Mouse (Mus musculus) forebrain, postnatal 0 days (tissue): ENCODE data around the gene Wnt6. TPM values are rescaled to one million over a fixed set of nuclear protein-coding genes. Genes with fewer than 3 reads are reported as not detected.

Source experiments
- ATAC-seq: fragments of 200-750 bp; cut with Nextera tagmentation; 2 replicates; pipeline ENCODE4 v1.8.0; 2017; ENCODE audit warnings: mild to moderate bottlenecking, moderate library complexity
- DNase-seq: peaks from one replicate; pipeline ENCODE4 v3.0.0-alpha.2; 2015
- H3K27ac ChIP-seq: fragments of 300-500 bp; sonication (generic); 2 replicates; pipeline ENCODE4 v1.5.1; 2014; ENCODE audit warnings: low read depth, mild to moderate bottlenecking, antibody characterized with exemption, low read length, moderate library complexity, mixed read lengths
- H3K27me3 ChIP-seq: fragments of 300-500 bp; sonication (generic); 2 replicates; pipeline ENCODE4 v1.6.1; 2014; ENCODE audit warnings: mild to moderate bottlenecking, low read length, mixed read lengths; ENCODE audit not compliant: insufficient read depth
- H3K36me3 ChIP-seq: fragments of 300-500 bp; sonication (generic); 2 replicates; pipeline ENCODE4 v1.6.1; 2014; ENCODE audit warnings: mild to moderate bottlenecking, moderate library complexity; ENCODE audit not compliant: insufficient read depth
- H3K4me1 ChIP-seq: fragments of 300-500 bp; sonication (generic); 2 replicates; pipeline ENCODE4 v1.6.1; 2014; ENCODE audit warnings: antibody characterized with exemption; ENCODE audit not compliant: insufficient read depth
- H3K4me2 ChIP-seq: fragments of 300-500 bp; sonication (generic); 2 replicates; pipeline ENCODE4 v1.6.1; 2014; ENCODE audit warnings: low read depth, mild to moderate bottlenecking, moderate library complexity
- H3K4me3 ChIP-seq: fragments of 300-500 bp; sonication (generic); 2 replicates; pipeline ENCODE4 v1.5.1; 2014; ENCODE audit warnings: low read depth, low read length, mixed read lengths
- H3K9ac ChIP-seq: fragments of 300-500 bp; sonication (generic); 2 replicates; pipeline ENCODE4 v1.6.1; 2014; ENCODE audit warnings: mild to moderate bottlenecking
- H3K9me3 ChIP-seq: fragments of 300-500 bp; sonication (generic); 2 replicates; pipeline ENCODE4 v1.6.1; 2016; ENCODE audit warnings: low read length
- CTCF ChIP-seq: sonication (generic); IDR thresholded peaks from 2 replicates; pipeline ENCODE4 v1.5.1; 2016; ENCODE audit warnings: antibody characterized with exemption, control low read depth, low read depth
- WGBS: fragments of 180-500 bp; shearing (Covaris S2); extraction: QIAGEN DNeasy Blood & Tissue Kit; methylation state at CpG from one replicate; pipeline ENCODE4 v1.1.7; 2014; 5-methylcytosine and 5-hydroxymethylcytosine counted together
- polyA plus RNA-seq: library from polyadenylated mRNA; unstranded; fragments of >200 nt; fragmentation: Nextera tagmentation; extraction: Ambion mirVana; gene quantifications from 2 replicates; pipeline ENCODE4 v1.2.1, GENCODE M21; 2015
- total RNA-seq: library from RNA; depleted of rRNA; stranded (reverse); fragments of >200 nt; gene quantifications from 2 replicates; pipeline ENCODE4 v1.2.3, GENCODE M21; 2014

The Wnt6 gene
- total and polyA plus RNA-seq, 2 experiments from 2014 or later = 3.8 to 7.2 TPM

- no peak for TF ChIP-seq CTCF
- Histone ChIP-seq H3K4me2 (no peak overlapping the region), H3K4me1 (peaks cover 7% of the 10 kb centered on the region; the same call in 1 of the 2 replicates), H3K27ac (no peak overlapping the region), H3K4me3 (no peak overlapping the region), H3K36me3 (no peaks in the 10 kb centered on the region), H3K9me3 (no peaks in the 10 kb centered on the region), H3K9ac (no peak overlapping the region), H3K27me3 (peaks cover 58% of the 10 kb centered on the region)
- WGBS = 10% methylated on average over 5 of the region's 5 CpGs
- peak; percentile 65 for DNase-seq
- peak; percentile 70 for ATAC-seq
These were observed 25.8 kb downstream of the Wnt6 start for GRCm38 (mm10) chr1:74797459-74797858.

- H3K4me1 ChIP-seq = peaks cover 7% of the 10 kb centered on the region; the same call in 1 of the 2 replicates
- peak overlapping the region; percentile 33 for H3K4me2 ChIP-seq
- ATAC-seq = no peak
- H3K9ac ChIP-seq = no peak overlapping the region
- no peak for TF ChIP-seq CTCF
- 1% methylated on average over 29 of the region's 29 CpGs for WGBS
- H3K27me3 ChIP-seq = peaks cover 63% of the 10 kb centered on the region
- no peak overlapping the region for H3K4me3 ChIP-seq
- no peak for DNase-seq
- H3K36me3 ChIP-seq = no peaks in the 10 kb centered on the region
- no peak overlapping the region for H3K27ac ChIP-seq
- H3K9me3 ChIP-seq = no peaks in the 10 kb centered on the region
These were observed 28.8 kb downstream of the Wnt6 start for GRCm38 (mm10) chr1:74800424-74800888.

GRCm38 (mm10) chr1:74801631-74802140 lies 30.0 kb downstream of the Wnt6 start:
- no peak for TF ChIP-seq CTCF
- DNase-seq = no peak
- Histone ChIP-seq H3K27me3 (peaks cover 66% of the 10 kb centered on the region), H3K9ac (no peak overlapping the region), H3K27ac (no peak overlapping the region), H3K4me1 (peaks cover 7% of the 10 kb centered on the region; the same call in 1 of the 2 replicates), H3K4me3 (no peak overlapping the region), H3K9me3 (no peaks in the 10 kb centered on the region), H3K4me2 (no peak overlapping the region), H3K36me3 (no peaks in the 10 kb centered on the region)
- 23% methylated on average over 6 of the region's 6 CpGs for WGBS
- no peak for ATAC-seq

GRCm38 (mm10) chr1:74802795-74803656 lies 31.3 kb downstream of the Wnt6 start:
- H3K4me3 ChIP-seq = peak overlapping the region; percentile 48
- peaks cover 17% of the 10 kb centered on the region for H3K4me1 ChIP-seq
- H3K4me2 ChIP-seq = peak overlapping the region; percentile 92
- no peaks in the 10 kb centered on the region for H3K36me3 ChIP-seq
- ATAC-seq (peak; percentile 54), DNase-seq (peak; percentile 80)
- H3K9ac ChIP-seq = peak overlapping the region; percentile 45
- TF ChIP-seq CTCF = peak; percentile 75
- no peaks in the 10 kb centered on the region for H3K9me3 ChIP-seq
- H3K27me3 ChIP-seq = peaks cover 77% of the 10 kb centered on the region
- WGBS = 2% methylated on average over 57 of the region's 57 CpGs
- H3K27ac ChIP-seq = no peak overlapping the region

- DNase-seq (no peak), ATAC-seq (no peak)
- Histone ChIP-seq H3K27me3 (peaks cover 74% of the 10 kb centered on the region), H3K9me3 (no peaks in the 10 kb centered on the region), H3K27ac (no peak overlapping the region), H3K36me3 (no peaks in the 10 kb centered on the region), H3K4me2 (no peak overlapping the region), H3K4me1 (peaks cover 17% of the 10 kb centered on the region), H3K4me3 (no peak overlapping the region), H3K9ac (no peak overlapping the region)
- 14% methylated on average over 10 of the region's 10 CpGs for WGBS
- TF ChIP-seq CTCF = no peak
These were observed 32.6 kb downstream of the Wnt6 start for GRCm38 (mm10) chr1:74804211-74804870.

GRCm38 (mm10) chr1:74805340-74805835 lies 33.7 kb downstream of the Wnt6 start:
- H3K4me1 ChIP-seq = peaks cover 16% of the 10 kb centered on the region
- peaks cover 65% of the 10 kb centered on the region for H3K27me3 ChIP-seq

More at GRCm38 (mm10) chr1:74805340-74805835, 33.7 kb downstream of the Wnt6 start:
- TF ChIP-seq CTCF = no peak
- H3K9ac ChIP-seq = no peak overlapping the region
- ATAC-seq = no peak
- WGBS = 22% methylated on average over 4 of the region's 4 CpGs
- no peak overlapping the region for H3K4me2 ChIP-seq
- no peak overlapping the region for H3K27ac ChIP-seq
- DNase-seq = no peak
- H3K9me3 ChIP-seq = no peaks in the 10 kb centered on the region
- no peaks in the 10 kb centered on the region for H3K36me3 ChIP-seq
- H3K4me3 ChIP-seq = no peak overlapping the region
